Mouse (Mus musculus): ENCODE results near the gene Gm20877.
"Not testable (repeated sequence)": the region's sequence is repeated elsewhere in the genome, so short reads cannot be mapped to it uniquely, and the experiment has no call there.

Gene Gm20877

DNA sequence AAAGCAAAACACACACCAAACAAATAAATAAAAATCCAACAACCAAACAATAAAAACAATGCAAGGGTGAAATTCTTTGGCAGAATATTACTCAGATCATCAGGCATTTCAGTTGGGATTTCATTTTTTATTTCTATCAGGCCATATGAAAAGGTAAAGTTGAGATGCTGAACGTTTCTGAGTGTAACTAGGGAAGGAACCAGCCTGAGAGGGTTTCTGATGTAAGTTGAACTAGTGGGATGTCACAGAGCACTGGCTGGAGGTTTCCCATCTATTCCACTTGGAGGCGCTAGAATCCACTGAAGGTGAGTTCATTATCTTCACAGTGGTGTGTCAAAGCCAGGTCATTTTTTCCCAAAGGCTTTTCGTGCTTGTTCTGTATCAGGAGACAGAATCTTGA lies at the start of gene Gm20877:
TSS of gene Gm20877 (plus strand) at position 301 of the 400 bp plus-strand sequence.
- DNase-seq (ENCODE audit: extremely low spot score), result not testable (repeated sequence)

Measured in embryo, embryonic 9.5 days (tissue).